Mouse (Mus musculus): Measurements from ENCODE around the gene Myh10.

The Myh10 gene

DNA sequence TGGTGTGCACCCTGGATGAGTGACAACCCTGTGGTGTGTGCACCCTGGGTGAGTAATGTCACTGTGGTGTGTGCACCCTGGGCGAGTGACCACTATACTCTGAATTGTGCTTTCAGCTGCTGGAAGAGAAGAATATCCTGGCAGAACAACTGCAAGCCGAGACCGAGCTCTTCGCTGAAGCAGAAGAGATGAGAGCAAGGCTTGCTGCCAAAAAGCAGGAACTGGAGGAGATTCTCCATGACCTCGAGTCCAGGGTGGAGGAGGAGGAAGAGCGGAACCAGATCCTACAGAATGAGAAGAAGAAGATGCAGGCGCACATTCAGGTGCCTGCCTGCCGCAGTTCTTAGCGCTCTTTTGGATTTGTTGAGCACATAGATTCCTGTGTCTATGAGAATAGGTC lies 95.9 kb downstream of the Myh10 start:
- no peak for TF ChIP-seq GATA4 (IDR thresholded peaks at IDR 0.05; ENCODE audit: insufficient replicate concordance, low read length)

DNA sequence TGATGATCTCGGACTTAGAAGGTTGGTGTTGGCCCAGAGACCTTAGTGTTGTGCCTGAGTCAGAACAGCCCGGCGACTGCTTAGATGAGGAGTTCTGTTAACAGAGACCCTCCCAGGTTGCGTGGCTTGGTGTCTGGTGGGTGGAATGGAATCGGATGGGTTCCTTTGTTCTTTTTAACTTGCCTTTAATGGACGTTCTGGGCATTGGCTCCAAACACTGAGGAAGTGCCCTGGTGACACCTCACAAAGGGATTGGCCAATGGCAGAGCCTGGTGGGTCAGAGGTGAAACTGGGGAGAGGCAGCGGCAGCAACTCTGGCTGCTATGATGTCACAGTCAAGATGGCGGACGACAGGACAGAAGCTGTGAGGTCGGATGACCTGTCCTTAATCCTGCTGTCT lies 99.4 kb downstream of the Myh10 start:
- no peak for TF ChIP-seq GATA4 (IDR thresholded peaks at IDR 0.05; ENCODE audit: insufficient replicate concordance, low read length)

DNA sequence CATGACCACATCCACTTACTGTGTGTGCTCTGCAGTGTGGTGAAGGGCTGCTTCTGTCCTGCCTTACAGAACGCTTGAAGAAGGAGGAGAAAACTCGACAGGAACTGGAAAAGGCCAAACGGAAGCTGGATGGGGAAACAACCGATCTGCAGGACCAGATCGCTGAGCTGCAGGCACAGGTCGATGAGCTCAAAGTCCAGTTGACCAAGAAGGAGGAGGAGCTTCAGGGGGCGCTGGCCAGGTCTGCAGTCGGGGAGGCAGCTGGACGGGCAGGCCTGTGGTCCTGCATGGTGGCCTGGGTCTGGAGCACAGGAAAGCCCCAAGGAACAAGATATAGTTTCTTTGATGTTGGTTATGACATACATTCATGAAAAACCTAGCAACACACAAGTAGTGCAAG lies 100.4 kb downstream of the Myh10 start:
- TF ChIP-seq GATA4 (IDR thresholded peaks at IDR 0.05; ENCODE audit: insufficient replicate concordance, low read length), result no peak

DNA sequence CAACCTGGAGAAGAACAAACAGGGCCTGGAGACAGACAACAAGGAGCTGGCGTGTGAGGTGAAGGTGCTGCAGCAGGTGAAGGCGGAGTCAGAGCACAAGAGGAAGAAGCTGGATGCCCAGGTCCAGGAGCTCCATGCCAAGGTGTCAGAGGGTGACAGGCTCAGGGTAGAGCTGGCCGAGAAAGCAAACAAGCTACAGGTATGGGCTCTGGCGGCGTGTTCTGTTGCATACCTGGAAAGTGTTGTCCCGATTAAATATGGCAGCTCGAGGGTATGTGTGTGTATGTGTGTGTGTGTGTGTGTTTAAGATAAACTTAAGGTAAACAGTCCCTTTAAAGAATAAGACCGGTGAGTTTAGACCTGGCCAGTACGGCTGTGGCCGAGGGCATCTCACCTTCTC lies 106.9 kb downstream of the Myh10 start:
- TF ChIP-seq GATA4 (IDR thresholded peaks at IDR 0.05; ENCODE audit: insufficient replicate concordance, low read length), result no peak

DNA sequence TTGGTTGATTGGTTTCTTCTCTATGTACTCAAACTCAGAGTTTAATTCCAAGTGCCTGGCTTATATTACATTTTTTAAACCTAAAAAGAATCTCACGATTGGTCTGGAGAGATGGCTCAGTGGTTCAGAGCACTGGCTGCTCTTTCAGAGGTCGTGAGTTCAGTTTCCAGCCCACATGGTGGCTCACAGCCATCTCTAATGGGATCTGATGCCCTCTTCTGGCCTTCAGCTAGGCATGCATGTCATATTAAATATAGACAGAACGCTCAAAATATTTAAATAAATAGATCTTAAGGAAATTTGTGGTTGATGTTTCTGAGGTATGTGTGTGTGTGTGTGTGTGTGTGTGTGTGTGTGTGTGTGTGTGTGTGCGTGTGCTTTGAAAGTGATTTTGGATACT lies 113.8 kb downstream of the Myh10 start:
- TF ChIP-seq GATA4 (IDR thresholded peaks at IDR 0.05; ENCODE audit: insufficient replicate concordance, low read length), result no peak

DNA sequence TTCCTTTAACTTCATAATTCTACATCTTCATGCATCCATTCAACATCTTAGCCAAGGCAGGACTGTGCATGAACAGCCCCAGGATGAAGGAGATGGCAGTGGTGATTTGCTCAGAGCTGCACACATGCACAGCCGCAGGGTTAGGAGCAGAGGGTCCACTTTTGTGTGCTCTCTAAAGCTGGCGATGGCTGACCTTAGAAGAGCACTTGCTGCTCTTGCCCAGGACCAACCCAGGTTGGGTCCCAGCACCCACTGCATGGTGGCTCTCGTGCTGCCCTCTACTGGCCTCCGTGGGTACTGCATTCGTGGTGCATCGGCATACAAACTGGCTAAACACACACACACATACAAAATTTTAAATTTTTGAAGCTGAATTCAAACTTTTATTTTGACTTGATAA lies 116.4 kb downstream of the Myh10 start:
- no peak for TF ChIP-seq GATA4 (IDR thresholded peaks at IDR 0.05; ENCODE audit: insufficient replicate concordance, low read length)

DNA sequence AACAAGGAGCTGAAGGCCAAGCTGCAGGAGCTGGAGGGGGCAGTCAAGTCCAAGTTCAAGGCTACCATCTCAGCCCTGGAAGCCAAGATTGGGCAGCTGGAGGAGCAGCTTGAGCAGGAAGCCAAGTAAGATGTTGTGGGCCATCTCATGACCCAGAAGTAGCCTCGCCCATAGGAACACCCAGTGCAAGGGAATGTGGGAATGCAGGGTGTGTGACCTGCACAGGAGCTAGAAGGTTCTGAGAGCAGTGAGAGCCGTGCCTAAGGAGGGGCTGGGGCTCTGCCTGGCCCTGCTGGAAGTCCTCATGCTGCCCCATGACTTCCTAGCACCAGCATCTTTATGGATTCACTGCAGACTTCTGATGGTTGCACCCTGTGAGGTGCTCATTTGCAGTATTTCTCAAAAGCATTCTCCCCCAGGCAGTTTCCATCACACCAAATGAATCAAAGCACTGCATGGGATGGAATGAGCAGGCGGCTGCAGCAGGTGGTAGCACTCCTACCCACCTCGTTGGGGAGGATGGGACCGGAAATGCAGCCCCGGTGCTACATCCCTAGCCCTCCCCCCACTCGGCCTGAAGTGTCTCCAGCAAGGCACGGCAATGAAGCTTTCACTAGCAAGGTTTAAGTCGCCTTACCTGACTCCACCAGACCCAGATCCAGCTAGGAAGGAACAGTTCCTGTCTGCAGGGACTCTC lies 120.7 kb downstream of the Myh10 start:
- TF ChIP-seq GATA4 (IDR thresholded peaks at IDR 0.05; ENCODE audit: insufficient replicate concordance, low read length), result no peak

DNA sequence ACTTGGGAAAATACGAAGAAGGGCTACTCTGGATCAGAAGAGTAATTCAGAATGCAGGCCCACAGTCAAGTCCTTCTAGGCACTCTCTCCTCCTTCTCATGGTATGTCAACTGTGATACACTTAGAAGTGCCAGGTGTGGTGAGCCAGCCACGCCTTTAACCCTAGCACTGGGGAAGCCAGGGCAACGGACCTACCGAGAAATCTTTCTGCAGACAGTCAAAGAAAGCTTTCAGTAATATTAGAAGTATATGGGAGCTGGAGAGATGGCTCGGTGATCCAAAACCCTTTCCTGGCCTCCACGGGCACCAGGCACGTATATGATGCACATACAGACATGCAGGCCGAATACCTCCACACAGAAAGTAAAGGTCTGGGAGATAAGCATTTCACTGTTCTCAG lies 127.1 kb downstream of the Myh10 start:
- TF ChIP-seq GATA4 (IDR thresholded peaks at IDR 0.05; ENCODE audit: insufficient replicate concordance, low read length), result no peak

DNA sequence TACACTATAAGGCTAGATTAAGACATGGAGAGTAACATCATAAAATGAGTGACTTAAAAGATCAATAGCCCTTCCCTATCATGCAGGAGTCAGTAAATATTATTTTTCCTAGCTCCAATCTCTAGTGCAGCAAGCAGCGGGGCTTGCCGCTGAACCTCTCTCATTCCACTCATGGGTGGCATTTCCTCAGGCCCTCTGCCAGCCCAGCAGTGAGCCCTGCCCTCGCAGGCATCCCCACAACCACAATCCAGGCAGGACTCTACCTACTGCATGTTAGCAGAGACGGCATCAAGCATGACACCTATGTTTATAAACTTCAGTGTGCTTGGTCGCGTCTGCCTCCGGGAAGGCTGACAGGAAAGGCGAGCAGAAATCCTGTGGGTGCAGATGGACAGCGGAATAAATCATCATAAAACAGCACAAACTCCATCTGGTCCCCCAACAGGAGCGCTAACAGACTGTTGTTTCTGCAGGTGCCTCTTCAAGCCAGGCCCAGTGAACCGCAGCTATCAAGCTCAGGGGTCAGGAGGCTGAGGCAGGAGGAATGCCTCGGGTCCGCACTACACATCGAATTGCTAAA lies 128.0 kb downstream of the Myh10 start:
- no peak for TF ChIP-seq GATA4 (IDR thresholded peaks at IDR 0.05; ENCODE audit: insufficient replicate concordance, low read length)

DNA sequence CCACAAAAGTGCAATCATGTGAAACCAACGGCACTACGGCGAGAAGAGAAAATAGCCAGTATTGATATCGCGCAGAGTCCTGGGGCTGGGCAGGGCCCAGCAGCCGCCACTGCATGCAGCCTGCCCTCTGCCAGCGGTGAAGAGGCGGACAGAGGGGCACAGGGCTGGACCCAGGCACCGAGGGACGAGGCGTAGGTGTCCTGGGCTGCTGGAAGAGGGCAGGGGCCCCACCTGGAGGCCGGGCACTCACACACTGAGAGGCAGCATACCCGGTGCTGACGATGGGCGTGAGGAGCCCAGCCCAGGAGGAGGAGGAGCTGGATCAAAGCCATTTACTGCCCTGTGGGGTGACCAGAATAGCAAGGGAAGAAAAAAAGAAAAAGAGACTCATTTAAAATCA lies 131.0 kb downstream of the Myh10 start:
- no peak for TF ChIP-seq GATA4 (IDR thresholded peaks at IDR 0.05; ENCODE audit: insufficient replicate concordance, low read length)

DNA sequence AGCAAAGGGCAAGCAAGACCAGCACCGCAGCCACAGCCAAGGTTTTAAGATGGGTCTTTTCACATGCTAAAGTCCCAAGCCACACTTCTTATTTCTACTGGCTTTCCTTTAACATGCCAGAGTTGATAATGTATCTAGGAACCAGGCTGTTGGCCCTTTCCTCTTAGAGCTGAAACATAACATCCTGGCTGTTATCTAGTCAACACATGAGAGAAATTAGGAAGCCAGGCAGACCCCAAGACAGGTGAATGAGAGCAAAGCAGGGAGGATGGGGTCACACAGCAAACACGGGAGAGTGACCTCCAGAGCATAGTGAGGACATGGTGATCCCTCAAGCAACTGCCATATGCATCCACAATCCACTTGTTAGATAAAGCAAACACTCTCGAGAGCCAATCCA lies 135.4 kb downstream of the Myh10 start:
- no peak for TF ChIP-seq GATA4 (IDR thresholded peaks at IDR 0.05; ENCODE audit: insufficient replicate concordance, low read length)

DNA sequence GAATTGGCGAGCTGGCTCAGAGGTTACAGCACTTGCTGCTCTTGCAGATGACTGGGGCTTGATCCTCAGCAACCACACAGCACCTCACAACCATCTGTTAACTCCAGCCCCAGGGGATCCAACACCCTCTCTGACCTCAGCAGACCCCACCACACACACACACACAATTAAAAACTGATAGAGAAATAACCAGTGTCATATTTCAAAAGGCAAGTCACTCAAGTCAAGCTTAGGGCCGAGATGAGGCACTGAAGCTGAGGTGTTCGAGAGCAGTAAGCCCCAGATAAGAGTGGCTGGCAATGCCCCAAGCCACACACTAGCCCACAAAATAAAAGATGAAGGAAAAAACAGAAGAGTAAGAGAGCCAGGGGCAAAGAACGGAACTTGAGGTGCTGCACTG lies 141.4 kb downstream of the Myh10 start:
- TF ChIP-seq GATA4 (IDR thresholded peaks at IDR 0.05; ENCODE audit: insufficient replicate concordance, low read length), result no peak

DNA sequence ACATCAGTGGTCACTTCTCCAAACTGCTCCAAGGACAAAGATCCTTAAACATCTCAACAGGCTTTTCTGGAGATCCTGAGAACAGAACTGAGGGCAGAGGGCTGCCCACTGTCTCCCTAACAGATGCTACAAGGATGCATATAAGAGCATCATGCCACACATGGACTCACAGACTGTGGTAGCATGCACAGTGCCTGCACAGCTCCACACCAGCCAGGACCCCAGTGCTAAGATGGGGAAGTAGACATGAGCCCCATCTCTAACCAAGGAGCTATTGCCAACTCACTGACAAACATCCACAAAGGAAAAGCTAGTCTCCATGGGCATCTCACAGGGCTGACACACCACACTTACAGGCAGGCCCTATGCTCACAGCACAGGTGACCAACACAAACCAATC lies 142.2 kb downstream of the Myh10 start:
- no peak for TF ChIP-seq GATA4 (IDR thresholded peaks at IDR 0.05; ENCODE audit: insufficient replicate concordance, low read length)

DNA sequence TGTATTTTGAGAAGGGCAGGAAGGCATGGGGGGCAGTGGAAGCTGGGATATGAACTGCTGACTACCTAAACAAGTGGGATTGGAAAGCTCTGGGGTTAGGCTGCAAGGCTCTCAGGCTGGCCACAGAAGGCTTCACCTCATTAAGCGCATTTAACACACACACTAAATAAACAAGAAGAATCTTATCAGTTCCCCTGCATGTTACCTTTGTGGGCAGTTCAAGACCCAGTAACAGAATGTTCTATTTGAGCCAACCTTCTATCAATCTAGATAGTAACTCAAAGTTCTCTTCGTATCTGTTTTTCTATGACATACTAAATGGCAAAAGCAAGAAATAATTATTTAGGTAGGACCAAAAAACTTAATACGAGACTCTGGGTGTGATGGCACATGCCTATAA lies 143.7 kb downstream of the Myh10 start:
- TF ChIP-seq GATA4 (IDR thresholded peaks at IDR 0.05; ENCODE audit: insufficient replicate concordance, low read length), result no peak

DNA sequence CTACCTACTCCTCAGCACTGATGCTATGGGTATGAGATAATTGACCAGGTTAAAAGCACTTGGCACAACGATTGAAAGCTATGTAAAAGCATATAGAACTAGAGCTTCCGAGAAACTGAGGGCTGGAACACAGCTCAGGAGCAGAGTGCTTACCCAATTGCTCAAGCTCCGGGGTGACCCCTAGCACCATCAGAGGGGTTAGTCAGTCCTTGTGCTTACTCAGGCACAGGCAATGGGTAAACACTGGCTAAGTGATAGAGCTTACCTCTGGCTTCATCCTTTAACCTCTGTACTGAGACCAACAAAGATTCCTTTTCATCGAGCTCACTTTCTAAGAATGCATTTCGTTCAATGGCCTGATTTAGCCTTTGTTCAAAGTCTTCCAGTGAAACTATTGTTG lies 148.2 kb downstream of the Myh10 start:
- no peak for TF ChIP-seq GATA4 (IDR thresholded peaks at IDR 0.05; ENCODE audit: insufficient replicate concordance, low read length)

DNA sequence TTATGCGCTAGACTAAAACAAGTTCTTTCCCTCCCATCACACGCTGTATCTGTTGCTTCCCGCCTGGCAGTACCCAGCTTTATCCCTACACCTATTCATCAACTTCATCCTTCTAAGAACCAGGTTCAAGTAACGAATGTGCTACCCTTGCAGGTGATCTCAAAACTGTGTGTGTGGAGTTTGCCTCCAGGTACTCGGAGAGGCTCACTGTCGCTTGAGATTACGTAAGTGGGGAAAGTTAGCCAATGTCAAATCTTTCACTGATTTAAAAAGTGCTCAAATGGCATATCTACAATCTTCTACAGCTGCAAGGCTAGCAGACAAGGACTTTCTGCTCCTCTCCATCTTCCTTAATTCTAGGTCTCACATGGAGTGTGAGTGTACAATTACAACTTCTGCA lies 159.5 kb downstream of the Myh10 start:
- no peak for TF ChIP-seq GATA4 (IDR thresholded peaks at IDR 0.05; ENCODE audit: insufficient replicate concordance, low read length)

Data from liver, adult (tissue).